Mouse (Mus musculus): ENCODE results near the gene Laptm4a.

DNA sequence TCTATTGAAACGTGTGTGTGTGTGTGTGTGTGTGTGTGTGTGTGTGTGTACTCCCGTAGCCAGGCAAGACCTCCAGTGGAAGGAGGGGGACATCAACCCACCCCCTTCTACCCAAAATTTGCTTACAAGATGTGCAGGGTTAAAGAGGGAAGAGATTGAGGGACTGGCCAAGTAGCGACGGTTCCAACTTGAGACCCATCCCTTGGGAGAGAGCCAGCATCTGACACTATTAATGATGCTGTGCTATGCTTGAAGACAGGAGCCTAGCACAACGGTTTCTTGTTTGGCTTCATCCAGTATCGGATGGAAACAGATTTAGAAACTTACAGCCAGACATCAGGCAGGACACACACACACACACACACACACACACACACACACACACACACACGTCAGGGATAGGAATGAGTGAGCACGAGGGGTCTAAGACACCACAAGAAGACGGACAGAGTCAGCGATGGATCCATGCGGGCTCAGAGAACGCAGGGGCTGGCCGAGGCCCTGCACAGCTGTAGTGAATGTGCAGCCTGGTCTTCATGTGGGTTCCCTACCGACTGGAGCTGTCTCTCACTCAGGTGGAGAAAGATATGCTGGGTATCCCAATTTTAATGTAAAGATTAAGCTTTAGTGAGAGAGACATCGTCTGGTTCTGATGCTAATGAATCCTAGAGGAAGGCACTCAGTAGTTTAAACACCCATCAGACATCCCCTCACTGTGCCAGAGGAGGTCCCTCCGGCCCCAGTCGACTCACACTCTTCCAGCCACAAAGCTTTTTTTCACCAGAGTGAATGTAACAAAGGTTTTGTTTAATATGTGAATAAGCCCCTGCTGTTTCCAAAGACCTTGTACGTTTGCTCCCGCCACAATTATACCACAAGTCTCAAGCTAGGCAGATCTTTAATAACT, 22.3 kb upstream of the Laptm4a start:
- TF ChIP-seq CTCF (IDR thresholded peaks at IDR 0.05; ENCODE audit: borderline replicate concordance, insufficient read depth, low read length) (no peak), POLR2A (IDR thresholded peaks at IDR 0.05; ENCODE audit: low read depth, low read length) (no peak)
